Mouse (Mus musculus) E14TG2a.4 (cell line): ENCODE measurements around the gene Set.
A peak's percentile ranks its signal among the peaks of the same experiment; 100 is the strongest.

Experiments used
- H3K27me3 ChIP-seq: 2 replicates; pipeline ENCODE4 v1.6.1; 2014; ENCODE audit warnings: low read length, control low read depth; ENCODE audit not compliant: insufficient read depth
- H3K36me3 ChIP-seq: 2 replicates; pipeline ENCODE4 v1.6.1; 2014; ENCODE audit warnings: low read length, control low read depth; ENCODE audit not compliant: insufficient read depth
- H3K4me1 ChIP-seq: replicated peaks from 2 replicates; pipeline ENCODE4 v1.6.1; 2014; ENCODE audit warnings: low read depth, low read length, control low read depth
- H3K4me3 ChIP-seq: replicated peaks from 2 replicates; pipeline ENCODE4 v1.5.1; 2014; ENCODE audit warnings: mild to moderate bottlenecking, low read length
- H3K9me3 ChIP-seq: 2 replicates; pipeline ENCODE4 v1.6.1; 2014; ENCODE audit warnings: low read length, control low read depth
- CTCF ChIP-seq: conservative IDR thresholded peaks from 2 replicates; pipeline ENCODE4 v1.5.1; 2014; ENCODE audit warnings: low read length
- NANOG ChIP-seq: IDR thresholded peaks from 2 replicates; pipeline ENCODE4 v1.6.1; 2014; ENCODE audit warnings: borderline replicate concordance, low read length, mixed read lengths
- POU5F1 ChIP-seq: IDR thresholded peaks from 2 replicates; pipeline ENCODE4 v1.6.1; 2014; ENCODE audit warnings: low read length, borderline replicate concordance

Gene Set

GRCm38 (mm10) chr2:30057223-30057904, at the start of gene Set:
TSS of gene Set (plus strand) at chr2:30057378.
- H3K4me3 ChIP-seq: peak within 1 kb of the TSS; percentile 14; the same call in 1 of the 2 replicates
- H3K27me3 ChIP-seq: no peaks in the 10 kb centered on the region
- H3K36me3 ChIP-seq: no peaks in the 10 kb centered on the region
- H3K4me1 ChIP-seq: peaks cover 68% of the 10 kb centered on the region
- TF ChIP-seq NANOG: no peak
- no peak for TF ChIP-seq CTCF
- no peak for TF ChIP-seq POU5F1
- no peaks in the 10 kb centered on the region for H3K9me3 ChIP-seq

- H3K4me3 ChIP-seq: no peak overlapping the region
- H3K36me3 ChIP-seq: peaks cover 100% of the 10 kb centered on the region
- TF ChIP-seq CTCF (no peak), POU5F1 (no peak), NANOG (no peak)
- H3K9me3 ChIP-seq: no peaks in the 10 kb centered on the region
- no peaks in the 10 kb centered on the region for H3K27me3 ChIP-seq
- H3K4me1 ChIP-seq: peaks cover 4% of the 10 kb centered on the region; the same call in 1 of the 2 replicates
These were observed 48.1 kb upstream of the Set start for GRCm38 (mm10) chr2:30009101-30009500.

GRCm38 (mm10) chr2:30010840-30011281, 46.3 kb upstream of the Set start:
- H3K4me3 ChIP-seq: no peak overlapping the region
- peaks cover 4% of the 10 kb centered on the region; the same call in 1 of the 2 replicates for H3K4me1 ChIP-seq
- no peaks in the 10 kb centered on the region for H3K27me3 ChIP-seq
- H3K36me3 ChIP-seq: peaks cover 100% of the 10 kb centered on the region
- no peak for TF ChIP-seq NANOG
- no peak for TF ChIP-seq CTCF
- no peaks in the 10 kb centered on the region for H3K9me3 ChIP-seq

- Histone ChIP-seq H3K27me3 (no peaks in the 10 kb centered on the region), H3K4me3 (no peak overlapping the region), H3K4me1 (peaks cover 4% of the 10 kb centered on the region; the same call in 1 of the 2 replicates), H3K9me3 (no peaks in the 10 kb centered on the region), H3K36me3 (peaks cover 100% of the 10 kb centered on the region)
- TF ChIP-seq CTCF (no peak), NANOG (no peak), POU5F1 (no peak)
These were observed 42.7 kb upstream of the Set start for GRCm38 (mm10) chr2:30014326-30014966.

DNA sequence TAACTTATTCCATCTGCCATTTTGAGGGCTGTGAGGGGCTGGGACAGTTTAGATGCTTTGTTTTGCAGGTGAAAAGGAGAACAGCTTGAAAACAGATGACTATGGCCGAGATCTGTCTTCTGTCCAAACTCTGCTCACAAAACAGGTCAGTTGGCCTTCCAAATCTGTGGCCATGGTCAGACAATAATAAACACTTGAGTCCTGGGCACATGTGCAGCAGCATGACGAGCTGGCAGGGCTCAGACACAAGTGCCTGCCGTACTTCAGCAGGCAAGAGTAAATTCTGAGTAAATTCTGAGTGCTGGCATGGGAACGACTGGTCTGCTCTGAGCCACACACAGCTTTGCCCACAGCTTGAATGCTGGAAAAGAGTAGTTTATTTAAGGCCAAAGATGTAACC, 31.7 kb upstream of the Set start:
- Histone ChIP-seq H3K9me3 (no peaks in the 10 kb centered on the region), H3K36me3 (peaks cover 100% of the 10 kb centered on the region), H3K4me3 (no peak overlapping the region), H3K27me3 (no peaks in the 10 kb centered on the region), H3K4me1 (no peaks in the 10 kb centered on the region; the same call in none of the 2 replicates)
- TF ChIP-seq CTCF (no peak), NANOG (no peak), POU5F1 (no peak)

DNA sequence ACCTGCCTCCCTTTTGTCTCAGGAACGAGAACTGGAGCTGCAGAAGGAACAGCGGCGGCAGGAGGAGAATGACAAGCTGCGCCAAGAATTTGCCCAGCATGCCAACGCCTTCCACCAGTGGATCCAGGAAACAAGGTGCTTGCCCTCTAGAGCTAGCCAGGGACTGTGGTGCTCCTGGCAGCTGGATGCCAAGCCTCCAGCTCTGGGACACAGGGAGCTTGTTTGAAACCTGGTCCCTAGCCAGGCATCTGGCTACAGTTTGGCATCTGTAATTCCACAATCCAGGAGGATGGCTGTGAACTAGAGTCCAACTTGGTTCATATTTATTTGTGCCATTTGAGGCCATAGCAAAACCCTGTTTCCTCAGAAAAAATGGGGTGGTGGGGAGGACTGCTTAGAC, 30.2 kb upstream of the Set start:
- peaks cover 5% of the 10 kb centered on the region for H3K4me1 ChIP-seq
- no peaks in the 10 kb centered on the region for H3K9me3 ChIP-seq
- no peak for TF ChIP-seq POU5F1
- TF ChIP-seq CTCF: no peak
- TF ChIP-seq NANOG: no peak
- H3K27me3 ChIP-seq: no peaks in the 10 kb centered on the region
- H3K4me3 ChIP-seq: no peak overlapping the region
- peaks cover 100% of the 10 kb centered on the region for H3K36me3 ChIP-seq

GRCm38 (mm10) chr2:30032244-30032846, 24.8 kb upstream of the Set start:
- Histone ChIP-seq H3K4me3 (no peak overlapping the region), H3K4me1 (peaks cover 27% of the 10 kb centered on the region), H3K9me3 (no peaks in the 10 kb centered on the region), H3K36me3 (peaks cover 95% of the 10 kb centered on the region), H3K27me3 (no peaks in the 10 kb centered on the region)
- TF ChIP-seq POU5F1: no peak
- peak; percentile 87 for TF ChIP-seq CTCF
- no peak for TF ChIP-seq NANOG

DNA sequence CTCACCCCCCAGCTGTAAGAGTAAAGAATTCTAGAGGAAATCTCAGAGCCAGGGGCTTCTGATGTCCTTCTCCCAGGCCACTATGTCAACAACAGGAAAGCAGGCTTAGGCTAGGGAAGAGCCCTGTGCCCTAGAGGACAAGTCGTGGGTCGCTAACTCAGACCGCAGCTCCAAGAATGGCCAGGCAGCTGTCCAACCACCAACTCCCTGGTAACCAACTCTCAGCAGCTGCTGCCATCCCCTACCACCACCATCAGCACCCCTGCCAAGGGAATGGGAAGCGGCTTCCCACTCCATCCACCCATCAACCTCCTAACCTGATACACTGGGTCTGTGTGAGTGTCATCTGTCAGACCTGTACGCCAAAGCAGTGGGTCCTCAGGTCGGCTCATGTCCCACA, 24.2 kb upstream of the Set start:
- Histone ChIP-seq H3K27me3 (no peaks in the 10 kb centered on the region), H3K4me1 (peaks cover 27% of the 10 kb centered on the region), H3K36me3 (peaks cover 95% of the 10 kb centered on the region), H3K4me3 (no peak overlapping the region), H3K9me3 (no peaks in the 10 kb centered on the region)
- TF ChIP-seq NANOG (no peak), POU5F1 (no peak), CTCF (no peak)
